Mouse (Mus musculus): ENCODE data around the gene Sp3.

- TF ChIP-seq POLR2A (IDR thresholded peaks at IDR 0.05; ENCODE audit: low read depth, low read length) = no peak
- no peak for TF ChIP-seq CTCF (IDR thresholded peaks at IDR 0.05; ENCODE audit: extremely low read depth, insufficient read length, insufficient replicate concordance, low read depth, low read length)
Measured at GRCm38 (mm10) chr2:72952979-72953378, 27.3 kb downstream of the Sp3 start.
